ENCODE assay signal across 8 mouse cellular contexts in genomic region chr4:136526412-136526811, GRCm38 (mm10). TPM values are rescaled to one million over a fixed set of nuclear protein-coding genes. Genes with fewer than 3 reads are reported as not detected.
DNase-seq lines count a peak whose midpoint lies in the region; ATAC-seq and TF ChIP-seq lines count a peak whose summit lies in the region.

No protein-coding gene starts in this region.

- peak; percentile 52 to 65 for DNase-seq in adrenal gland, adult 18-20 months (ENCODE audit: low spot score in 2 of 2)
- no peak for DNase-seq in adrenal gland, adult 8-10 months
- peak; percentile 44 for DNase-seq in ES-CJ7 (ENCODE audit: low read depth, low spot score)
- peak; percentile 59 to 67 for DNase-seq in cerebellum, adult 2 months
- DNase-seq in kidney, adult 9 months: peak; percentile 49
- DNase-seq in lung, adult 2 months: peak; percentile 44
- DNase-seq in right cerebral cortex, adult 2 months (ENCODE audit: low spot score in 2 of 2): peak; percentile 65 to 69

- ATAC-seq in frontal cortex, adult (ENCODE audit: low TSS enrichment): peak; percentile 93

- no peaks in the 10 kb centered on the region for H3K27me3 ChIP-seq in cerebellum, adult 2 months (ENCODE audit: control insufficient read depth, insufficient read depth, low read length)

- H3K4me3 ChIP-seq in cerebellum, adult 2 months (replicated peaks; ENCODE audit: insufficient read depth, low read depth, low read length): no peak overlapping the region
- no peak overlapping the region for H3K4me3 ChIP-seq in lung, adult 2 months (replicated peaks; ENCODE audit: extremely low read depth, low read depth, low read length)

- TF ChIP-seq POLR2A in cerebellum, adult 2 months (IDR thresholded peaks at IDR 0.05; ENCODE audit: borderline replicate concordance, insufficient read depth, low read length): no peak
- TF ChIP-seq POLR2A in lung, adult 2 months (IDR thresholded peaks at IDR 0.05; ENCODE audit: borderline replicate concordance, extremely low read depth, low read depth, low read length): no peak

- no peaks in the 10 kb centered on the region for H3K4me1 ChIP-seq in cerebellum, adult 2 months (ENCODE audit: control insufficient read depth, insufficient read depth, low read length)
- H3K4me1 ChIP-seq in lung, adult 2 months (ENCODE audit: control insufficient read depth, insufficient read depth, low read length): peaks cover 1% of the 10 kb centered on the region

- WGBS in cerebellum, adult 2 months: 14% methylated on average over 4 of the region's 4 CpGs
- 20% methylated on average over 4 of the region's 4 CpGs for WGBS in lung, adult 2 months

- H3K27ac ChIP-seq in cerebellum, adult 2 months (ENCODE audit: insufficient read depth, low read length): no peak overlapping the region

- peak; percentile 71; the same call in 1 of the 2 replicates for TF ChIP-seq CTCF in cerebellum, adult 2 months (IDR thresholded peaks at IDR 0.05; ENCODE audit: borderline replicate concordance, insufficient read depth, low read depth, low read length)
- TF ChIP-seq CTCF in lung, adult 2 months (IDR thresholded peaks at IDR 0.05; ENCODE audit: insufficient read depth, low read length): peak; percentile 66

RNA-seq across cellular contexts. Expression of gene Luzp1, which starts 56.9 kb away (rescaled TPM):
- 10 to 100 TPM; 32.0 to 41.5 TPM for total RNA-seq in adrenal gland, adult 18-20 months (2021)
- total RNA-seq in adrenal gland, adult 8-10 months (2022): 10 to 100 TPM; 26.4 to 46.4 (median 40.1) TPM
- 48.0 TPM in 2 replicates for polyA plus RNA-seq in cerebellum, adult 2 months (2012; rRNA removed)
- polyA plus RNA-seq in lung, adult 2 months (2012; rRNA removed): 12.5 and 15.7 TPM in 2 replicates
